Mouse (Mus musculus) limb, embryonic 12.5 days (tissue): ENCODE results near the gene Lrp1. TPM values are rescaled to one million over a fixed set of nuclear protein-coding genes. Genes with fewer than 3 reads are reported as not detected.

Experiments
- ATAC-seq: fragments of 200-750 bp; cut with Nextera tagmentation; 2 replicates; pipeline ENCODE4 v1.8.0; 2017; ENCODE audit warnings: low read depth, moderate TSS enrichment; ENCODE audit not compliant: insufficient number of reproducible peaks, insufficient read depth, low FRiP score, low TSS enrichment
- H3K27ac ChIP-seq: fragments of 300-500 bp; sonication (generic); 2 replicates; pipeline ENCODE4 v1.5.1; 2016; ENCODE audit warnings: mild to moderate bottlenecking, moderate library complexity
- H3K27me3 ChIP-seq: fragments of 300-500 bp; sonication (generic); 2 replicates; pipeline ENCODE4 v1.6.1; 2016; ENCODE audit warnings: mild to moderate bottlenecking, moderate library complexity
- H3K36me3 ChIP-seq: fragments of 300-500 bp; sonication (generic); 2 replicates; pipeline ENCODE4 v1.6.1; 2016; ENCODE audit warnings: mild to moderate bottlenecking, moderate library complexity
- H3K4me1 ChIP-seq: fragments of 300-500 bp; sonication (generic); replicated peaks from 2 replicates; pipeline ENCODE4 v1.6.1; 2016
- H3K4me2 ChIP-seq: fragments of 300-500 bp; sonication (generic); 2 replicates; pipeline ENCODE4 v1.6.1; 2016; ENCODE audit warnings: mild to moderate bottlenecking, moderate library complexity
- H3K4me3 ChIP-seq: fragments of 300-500 bp; sonication (generic); replicated peaks from 2 replicates; pipeline ENCODE4 v1.5.1; 2016; ENCODE audit warnings: mild to moderate bottlenecking
- H3K9ac ChIP-seq: fragments of 300-500 bp; sonication (generic); replicated peaks from 2 replicates; pipeline ENCODE4 v1.6.1; 2016; ENCODE audit warnings: mild to moderate bottlenecking, moderate library complexity
- H3K9me3 ChIP-seq: fragments of 300-500 bp; sonication (generic); 2 replicates; pipeline ENCODE4 v1.6.1; 2016; ENCODE audit warnings: mild to moderate bottlenecking, moderate library complexity
- WGBS: fragments of 180-500 bp; shearing (Covaris S2); methylation state at CpG from one replicate; pipeline ENCODE4 v1.1.7; 2016; 5-methylcytosine and 5-hydroxymethylcytosine counted together
- polyA plus RNA-seq: library from polyadenylated mRNA; unstranded; fragments of >200 nt; fragmentation: Nextera tagmentation; extraction: Ambion mirVana; gene quantifications from 2 replicates; pipeline ENCODE4 v1.2.1, GENCODE M21; 2016

Gene Lrp1
- polyA plus RNA-seq, 1 experiment from 2014 or later = 87.6 TPM

- Histone ChIP-seq H3K27ac (no peak overlapping the region), H3K9me3 (no peaks in the 10 kb centered on the region), H3K36me3 (peaks cover 96% of the 10 kb centered on the region), H3K4me3 (no peak overlapping the region), H3K4me1 (no peaks in the 10 kb centered on the region), H3K9ac (no peak overlapping the region), H3K27me3 (no peaks in the 10 kb centered on the region), H3K4me2 (no peak overlapping the region)
- WGBS = 55% methylated on average over 6 of the region's 6 CpGs
- ATAC-seq = no peak
These were observed 78.2 kb downstream of the Lrp1 start for GRCm38 (mm10) chr10:127542720-127543119.

- H3K4me1 ChIP-seq = no peaks in the 10 kb centered on the region
- H3K9ac ChIP-seq = no peak overlapping the region
- ATAC-seq = no peak
- peaks cover under 1% of the 10 kb centered on the region; the same call in 1 of the 2 replicates for H3K27me3 ChIP-seq
- H3K4me2 ChIP-seq = no peak overlapping the region
- WGBS = 95% methylated on average over 13 of the region's 13 CpGs
- no peak overlapping the region for H3K27ac ChIP-seq
- H3K9me3 ChIP-seq = no peaks in the 10 kb centered on the region
- no peak overlapping the region for H3K4me3 ChIP-seq
- peaks cover 90% of the 10 kb centered on the region for H3K36me3 ChIP-seq
These were observed 78.9 kb downstream of the Lrp1 start for GRCm38 (mm10) chr10:127542084-127542483.

GRCm38 (mm10) chr10:127541510-127541909 lies 79.4 kb downstream of the Lrp1 start:
- WGBS = 92% methylated on average over 8 of the region's 8 CpGs
- no peak for ATAC-seq
- no peak overlapping the region for H3K4me3 ChIP-seq
- H3K9me3 ChIP-seq = no peaks in the 10 kb centered on the region
- H3K27ac ChIP-seq = no peak overlapping the region
- H3K4me2 ChIP-seq = no peak overlapping the region
- no peaks in the 10 kb centered on the region for H3K4me1 ChIP-seq
- peaks cover 6% of the 10 kb centered on the region for H3K27me3 ChIP-seq
- H3K9ac ChIP-seq = no peak overlapping the region
- peaks cover 84% of the 10 kb centered on the region for H3K36me3 ChIP-seq

GRCm38 (mm10) chr10:127537854-127538583 lies 82.9 kb downstream of the Lrp1 start:
- H3K36me3 ChIP-seq = peaks cover 49% of the 10 kb centered on the region
- H3K9ac ChIP-seq = no peak overlapping the region
- H3K4me3 ChIP-seq = no peak overlapping the region
- H3K4me2 ChIP-seq = no peak overlapping the region
- peaks cover 20% of the 10 kb centered on the region for H3K4me1 ChIP-seq
- no peak for ATAC-seq
- WGBS = 26% methylated on average over 7 of the region's 7 CpGs
- H3K9me3 ChIP-seq = no peaks in the 10 kb centered on the region
- no peak overlapping the region for H3K27ac ChIP-seq
- peaks cover 41% of the 10 kb centered on the region for H3K27me3 ChIP-seq

- Histone ChIP-seq H3K27ac (no peak overlapping the region), H3K9ac (no peak overlapping the region), H3K9me3 (no peaks in the 10 kb centered on the region), H3K4me3 (no peak overlapping the region), H3K4me2 (no peak overlapping the region), H3K36me3 (peaks cover 37% of the 10 kb centered on the region), H3K27me3 (peaks cover 54% of the 10 kb centered on the region), H3K4me1 (peaks cover 32% of the 10 kb centered on the region)
- WGBS = 14% methylated on average over 8 of the region's 8 CpGs
- no peak for ATAC-seq
These were observed 84.2 kb downstream of the Lrp1 start for GRCm38 (mm10) chr10:127536586-127537314.

GRCm38 (mm10) chr10:127534929-127535384 lies 86.0 kb downstream of the Lrp1 start:
- no peaks in the 10 kb centered on the region for H3K9me3 ChIP-seq
- H3K27me3 ChIP-seq = peaks cover 72% of the 10 kb centered on the region
- no peak overlapping the region for H3K27ac ChIP-seq
- H3K4me3 ChIP-seq = peak overlapping the region; percentile 44
- no peak for ATAC-seq
- peaks cover 19% of the 10 kb centered on the region for H3K36me3 ChIP-seq
- H3K9ac ChIP-seq = peak overlapping the region; percentile 31
- peaks cover 50% of the 10 kb centered on the region for H3K4me1 ChIP-seq
- H3K4me2 ChIP-seq = peak overlapping the region; percentile 84
- WGBS = under 1% methylated on average over 30 of the region's 30 CpGs

- Histone ChIP-seq H3K27me3 (peaks cover 79% of the 10 kb centered on the region), H3K9ac (peak within 1 kb of the TSS; percentile 31), H3K4me1 (peaks cover 56% of the 10 kb centered on the region), H3K4me3 (peak within 1 kb of the TSS; percentile 44), H3K27ac (no peak within 1 kb of the TSS), H3K4me2 (peak within 1 kb of the TSS; percentile 84), H3K36me3 (peaks cover 12% of the 10 kb centered on the region), H3K9me3 (no peaks in the 10 kb centered on the region)
- under 1% methylated on average over 69 of the region's 78 CpGs for WGBS
- ATAC-seq = no peak
These were observed 86.7 kb downstream of the Lrp1 start, which contains the start of gene Nxph4 for GRCm38 (mm10) chr10:127534036-127534928. Nxph4 (minus strand) TSS chr10:127534559.

- peaks cover 100% of the 10 kb centered on the region for H3K27me3 ChIP-seq
- H3K27ac ChIP-seq = no peak overlapping the region
- ATAC-seq = no peak
- H3K9ac ChIP-seq = 0 out of 2 replicates have a peak overlapping the region, but pooled peaks have one; percentile 2
- peak overlapping the region; percentile 56 for H3K4me2 ChIP-seq
- peak overlapping the region; percentile 28; the same call in 1 of the 2 replicates for H3K4me3 ChIP-seq
- peaks cover 83% of the 10 kb centered on the region for H3K4me1 ChIP-seq
- H3K9me3 ChIP-seq = no peaks in the 10 kb centered on the region
- WGBS = 0% methylated on average over 4 of the region's 4 CpGs
- no peaks in the 10 kb centered on the region for H3K36me3 ChIP-seq
These were observed 89.4 kb downstream of the Lrp1 start for GRCm38 (mm10) chr10:127531548-127531947.

- Histone ChIP-seq H3K9me3 (no peaks in the 10 kb centered on the region), H3K27ac (no peak overlapping the region), H3K4me3 (peak overlapping the region; percentile 28), H3K9ac (peak overlapping the region; percentile 23; the same call in 1 of the 2 replicates), H3K4me1 (peaks cover 89% of the 10 kb centered on the region), H3K36me3 (no peaks in the 10 kb centered on the region), H3K4me2 (peak overlapping the region; percentile 56), H3K27me3 (peaks cover 100% of the 10 kb centered on the region)
- 1% methylated on average over 14 of the region's 25 CpGs for WGBS
- 0 out of 2 replicates have a peak, but pooled peaks have one; percentile 11 for ATAC-seq
These were observed 90.0 kb downstream of the Lrp1 start for GRCm38 (mm10) chr10:127530945-127531344.

- peaks cover 85% of the 10 kb centered on the region for H3K4me1 ChIP-seq
- no peaks in the 10 kb centered on the region for H3K9me3 ChIP-seq
- no peak for ATAC-seq
- H3K4me2 ChIP-seq = no peak overlapping the region
- H3K4me3 ChIP-seq = peak overlapping the region; percentile 2; the same call in 1 of the 2 replicates
- WGBS = 2% methylated on average over 17 of the region's 17 CpGs
- peaks cover 96% of the 10 kb centered on the region for H3K27me3 ChIP-seq
- H3K27ac ChIP-seq = no peak overlapping the region
- H3K36me3 ChIP-seq = no peaks in the 10 kb centered on the region
- H3K9ac ChIP-seq = no peak overlapping the region
These were observed 93.5 kb downstream of the Lrp1 start for GRCm38 (mm10) chr10:127527481-127527880.
